Mouse (Mus musculus) urinary bladder, adult 18-20 months (tissue): ENCODE data around the gene 1110065P20Rik.

Experiments used
- DNase-seq, 2 experiments: peaks; one replicate each; pipeline ENCODE4 v3.0.0; 2022; ENCODE audit warnings: low spot score in 2 of 2, mixed read lengths in 2 of 2

Gene 1110065P20Rik

DNA sequence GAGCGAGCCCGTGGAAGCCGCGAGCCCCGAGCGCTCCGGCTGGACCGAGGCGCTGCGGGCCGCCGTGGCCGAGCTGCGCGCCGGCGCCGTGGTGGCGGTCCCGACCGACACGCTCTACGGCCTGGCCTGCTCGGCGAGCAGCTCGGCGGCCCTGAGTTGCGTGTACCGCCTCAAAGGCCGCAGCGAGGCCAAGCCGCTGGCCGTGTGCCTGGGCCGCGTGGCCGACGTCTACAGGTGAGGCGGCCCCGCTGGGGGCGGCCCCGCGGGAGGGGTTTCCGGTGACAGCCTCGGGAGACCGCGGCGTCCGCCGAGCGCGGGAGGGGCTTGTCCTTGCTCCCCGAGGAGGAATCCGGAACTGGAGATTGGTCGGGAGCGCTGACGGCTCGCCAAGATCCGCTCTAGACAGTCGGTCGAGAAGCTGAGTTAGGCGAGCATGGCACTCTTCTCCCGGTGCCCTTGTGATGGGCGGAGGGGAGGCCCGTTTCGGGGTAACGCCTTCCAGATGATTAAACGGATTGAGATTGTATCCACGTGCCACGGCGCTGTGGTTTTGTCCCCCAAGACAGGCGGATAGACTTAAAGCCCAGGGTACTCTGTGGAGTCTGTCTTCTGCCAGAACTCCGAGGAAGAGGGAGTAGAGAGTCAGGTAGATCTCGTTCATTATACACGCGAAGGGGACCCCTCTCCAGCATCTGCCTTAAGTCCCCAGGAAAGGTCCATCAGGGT is at the start of gene 1110065P20Rik:
1110065P20Rik (minus strand) TSS at position 264 of the 726 bp plus-strand sequence.
- DNase-seq: peak; percentile 64 to 70

DNA sequence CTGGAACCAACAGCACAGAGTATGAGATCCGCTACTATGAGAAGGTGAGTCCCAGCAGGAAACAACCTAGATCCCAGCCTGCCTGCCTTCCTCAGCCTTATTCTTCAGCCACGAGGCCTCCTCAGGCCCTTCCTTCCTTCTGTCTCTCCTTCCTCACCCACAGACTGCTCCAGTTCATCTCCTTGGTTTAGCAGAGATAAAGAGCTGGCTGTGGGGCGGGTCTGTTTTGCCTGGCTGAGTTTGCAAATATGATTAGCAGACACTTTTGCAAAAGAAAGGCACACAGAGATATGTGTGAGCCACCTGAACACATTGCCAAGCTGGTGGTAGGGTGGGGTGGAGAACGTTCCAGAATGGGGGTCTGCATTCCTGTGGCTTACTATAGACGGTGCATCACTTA is 48.9 kb upstream of the 1110065P20Rik start:
- DNase-seq: no peak

DNA sequence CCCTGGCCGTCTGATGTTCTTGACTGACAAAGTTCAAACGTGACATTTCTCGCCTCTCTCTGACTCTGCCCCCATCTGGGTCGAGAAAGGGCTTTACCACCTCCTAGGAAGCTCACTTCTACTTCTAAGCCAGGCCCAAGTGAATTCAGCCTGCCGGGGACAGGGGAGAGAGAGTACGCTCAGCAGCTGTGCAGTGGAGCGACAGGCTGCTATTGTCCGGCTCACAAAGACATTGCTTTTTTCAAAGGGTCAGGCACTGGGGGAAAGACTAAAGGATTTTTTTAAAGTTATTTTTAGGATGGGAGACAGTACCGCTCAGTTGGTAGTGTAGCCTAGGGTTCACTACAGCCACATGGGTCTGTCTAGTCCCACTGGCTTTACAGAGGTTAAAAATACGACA is 47.4 kb upstream of the 1110065P20Rik start:
- no peak for DNase-seq

DNA sequence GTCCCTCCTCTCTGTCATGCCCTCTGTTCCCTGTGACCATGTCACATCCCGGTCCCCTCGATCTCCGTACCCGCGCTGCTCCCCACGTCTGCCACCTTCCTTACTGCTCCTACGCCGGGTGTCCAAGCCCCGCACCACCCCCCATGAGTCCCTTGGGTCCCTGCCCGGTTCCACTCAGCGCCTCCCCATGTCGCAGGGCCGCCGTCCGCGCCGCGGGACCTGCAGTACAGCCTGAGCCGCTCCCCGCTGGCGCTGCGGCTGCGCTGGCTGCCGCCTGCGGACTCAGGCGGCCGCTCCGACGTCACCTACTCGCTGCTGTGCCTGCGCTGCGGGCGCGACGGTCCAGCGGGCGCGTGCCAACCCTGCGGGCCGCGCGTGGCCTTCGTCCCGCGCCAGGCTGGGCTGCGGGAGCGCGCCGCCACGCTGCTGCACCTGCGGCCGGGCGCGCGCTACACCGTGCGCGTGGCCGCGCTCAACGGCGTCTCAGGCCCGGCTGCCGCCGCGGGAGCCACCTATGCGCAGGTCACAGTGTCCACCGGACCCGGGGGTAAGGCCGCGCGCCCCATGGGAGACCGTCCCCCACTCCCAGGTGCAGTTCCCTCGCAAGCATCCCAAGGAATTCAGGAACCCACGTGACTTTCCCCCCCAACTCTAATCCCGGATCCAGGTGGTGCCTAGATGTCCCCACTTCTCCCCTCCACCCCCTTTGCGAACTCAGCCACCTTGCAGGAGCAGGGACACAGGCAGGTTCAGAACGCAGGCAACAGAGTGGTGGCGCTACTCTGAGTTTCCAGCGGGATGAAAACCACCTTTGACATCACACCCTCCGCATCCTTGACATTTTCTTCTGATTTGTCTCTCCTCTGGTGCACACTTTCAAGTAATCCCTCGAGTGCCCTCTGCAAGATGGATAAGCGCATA is 43.8 kb upstream of the 1110065P20Rik start:
- peak in 1 of 2 experiments; percentile 5 for DNase-seq

DNA sequence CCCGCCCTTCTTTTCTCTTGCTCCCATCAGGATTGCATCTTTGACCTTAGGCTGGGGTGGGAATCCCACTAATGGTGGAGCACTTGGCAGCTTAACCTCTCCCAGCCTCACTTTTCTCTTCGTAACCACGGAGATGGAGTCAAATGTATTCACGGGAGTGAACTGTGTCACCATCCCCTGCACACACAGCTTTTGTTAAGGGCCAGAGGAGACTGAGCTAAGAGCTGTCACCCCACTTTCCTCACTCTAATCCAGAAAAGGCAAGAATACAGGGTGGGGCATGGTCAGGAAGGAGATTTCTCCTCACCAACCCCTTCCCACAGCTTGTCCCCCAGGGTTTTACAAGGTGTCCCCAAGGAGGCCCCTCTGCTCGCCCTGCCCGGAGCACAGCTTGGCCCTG is 42.8 kb upstream of the 1110065P20Rik start:
- DNase-seq: no peak

DNA sequence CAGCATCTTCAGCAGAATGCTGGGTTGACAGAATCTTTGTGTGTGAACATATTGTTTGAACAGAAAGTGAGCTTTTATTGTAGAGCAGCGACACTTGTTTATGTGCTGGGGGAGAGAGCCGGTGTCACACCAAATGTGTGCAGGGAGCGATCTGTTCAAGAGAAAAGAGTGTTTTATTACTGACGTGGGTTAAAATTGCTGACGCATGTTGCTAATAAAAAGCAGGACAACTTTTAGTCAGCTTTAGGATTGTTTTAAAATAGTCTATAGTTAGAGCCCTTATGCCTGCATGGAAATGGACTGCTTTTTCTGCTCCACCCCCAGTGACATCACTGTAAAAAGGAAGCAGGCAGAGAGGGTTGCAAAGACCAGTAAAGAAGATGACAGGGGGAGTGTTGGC is 39.8 kb upstream of the 1110065P20Rik start:
- no peak for DNase-seq

DNA sequence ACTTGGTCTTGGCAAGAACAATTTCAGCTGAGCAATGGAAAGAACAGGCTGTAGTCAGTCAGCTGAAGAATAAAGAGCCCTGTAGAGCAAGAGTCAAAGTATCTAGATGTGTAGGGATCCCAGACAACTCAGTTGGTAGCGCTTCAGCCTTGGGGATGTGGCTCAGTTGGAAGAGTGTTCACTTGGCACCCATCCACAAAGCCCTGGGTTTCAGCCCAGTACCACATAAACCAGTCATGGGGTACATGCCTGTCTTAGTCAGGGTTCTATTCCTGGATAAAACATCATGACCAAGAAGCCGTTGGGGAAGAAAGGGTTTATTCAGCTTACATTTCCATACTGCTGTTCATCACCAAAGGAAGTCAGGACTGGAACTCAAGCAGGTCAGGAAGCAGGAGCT is 38.9 kb upstream of the 1110065P20Rik start:
- DNase-seq: no peak

DNA sequence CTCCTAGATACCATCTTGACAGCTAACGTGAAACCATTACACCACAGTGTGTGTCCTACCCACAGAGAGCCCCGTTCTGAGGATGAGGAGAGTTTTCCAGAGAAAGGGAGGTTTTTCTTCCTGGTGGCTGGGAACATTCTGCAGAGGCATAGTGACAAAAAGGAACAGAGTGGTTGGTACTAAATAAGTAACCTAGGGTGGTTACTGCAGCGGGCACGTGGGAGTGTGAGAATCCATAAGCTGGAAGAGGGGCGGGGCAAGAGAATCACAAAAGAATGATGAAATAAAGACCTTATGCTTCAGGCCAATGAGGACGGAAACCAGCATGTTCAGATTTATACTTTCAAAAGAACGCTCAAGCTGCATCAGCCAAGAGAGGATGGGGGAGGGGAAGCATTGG is 37.7 kb upstream of the 1110065P20Rik start:
- no peak for DNase-seq

DNA sequence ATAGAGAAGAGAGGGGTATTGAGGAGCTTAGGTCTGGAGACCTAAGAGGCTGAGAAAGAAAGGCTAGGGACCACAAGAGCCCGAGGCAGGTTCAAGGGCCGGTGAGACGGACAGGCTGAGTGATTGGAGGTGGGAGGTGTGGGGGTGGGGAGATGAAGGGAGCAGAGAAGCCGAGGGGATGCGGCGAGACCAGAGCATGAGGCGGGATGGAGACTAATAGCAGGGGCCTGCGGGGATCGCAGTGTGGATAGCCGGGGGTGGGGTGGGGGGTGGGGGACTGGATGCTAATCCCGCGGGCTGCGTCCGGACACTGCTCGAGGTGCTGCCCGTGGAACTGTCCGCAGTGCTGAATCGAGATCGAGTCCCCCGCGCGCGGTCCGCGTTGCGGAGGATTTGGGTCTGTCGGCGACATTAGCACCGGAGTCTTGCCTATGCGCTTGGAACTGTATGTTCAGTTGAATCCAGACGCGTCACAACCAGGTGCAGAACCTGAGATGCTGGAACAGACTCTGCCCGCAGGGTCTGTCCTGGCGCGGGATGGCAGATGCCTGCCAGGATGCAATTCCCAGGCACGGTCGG is 31.2 kb upstream of the 1110065P20Rik start:
- DNase-seq: peak in 1 of 2 experiments; percentile 24

DNA sequence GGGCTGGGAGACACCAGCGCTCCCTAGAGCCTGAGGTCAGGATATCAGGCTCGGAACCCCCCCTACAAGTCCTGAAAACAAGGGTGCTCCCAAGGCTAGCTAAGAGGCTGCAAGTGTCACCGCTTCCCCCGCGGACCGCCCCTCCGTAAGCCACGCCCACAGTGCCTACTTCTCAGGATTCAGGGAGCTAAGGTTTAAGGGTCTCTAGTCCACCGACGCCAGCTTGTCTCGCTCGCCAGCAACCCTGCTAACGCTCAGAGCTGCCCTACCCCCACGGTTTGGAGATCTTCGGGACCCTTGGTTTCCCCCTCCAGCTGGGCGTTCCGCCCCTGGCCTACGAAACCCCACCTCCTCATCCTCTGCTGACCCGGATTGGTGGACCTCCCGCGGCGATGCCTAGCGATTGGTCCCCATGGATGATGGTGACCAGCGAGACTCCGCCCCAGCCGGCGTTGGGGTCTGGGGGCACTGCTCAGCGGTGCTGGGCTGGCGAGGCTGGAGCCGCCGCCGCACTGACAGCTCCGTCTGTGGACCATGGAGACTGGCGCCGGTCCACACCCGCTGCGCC is 30.4 kb upstream of the 1110065P20Rik start:
- DNase-seq: no peak

DNA sequence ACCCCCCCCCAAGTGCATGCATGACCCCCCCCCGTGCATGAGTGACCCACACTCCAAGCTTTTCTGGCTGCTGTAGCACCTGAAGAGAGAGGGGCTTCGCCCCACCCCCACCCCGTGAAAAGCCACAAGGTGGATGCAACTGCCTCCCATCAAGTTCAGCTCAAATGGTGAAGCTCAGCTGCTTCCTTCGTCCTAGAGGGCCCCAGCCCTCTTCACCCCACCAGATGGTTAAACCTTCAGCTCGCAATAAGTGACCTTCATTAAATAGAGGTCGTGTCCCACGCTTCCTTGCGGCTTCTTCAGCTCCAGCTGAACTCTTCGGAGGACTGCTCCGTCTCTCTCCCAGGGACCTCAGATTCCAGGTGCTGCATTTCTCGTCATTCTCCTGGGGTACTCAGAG is 29.6 kb upstream of the 1110065P20Rik start, which contains the start of gene Epha10:
Epha10 (plus strand) TSS at position 301 of the 400 bp plus-strand sequence.
- no peak for DNase-seq

DNA sequence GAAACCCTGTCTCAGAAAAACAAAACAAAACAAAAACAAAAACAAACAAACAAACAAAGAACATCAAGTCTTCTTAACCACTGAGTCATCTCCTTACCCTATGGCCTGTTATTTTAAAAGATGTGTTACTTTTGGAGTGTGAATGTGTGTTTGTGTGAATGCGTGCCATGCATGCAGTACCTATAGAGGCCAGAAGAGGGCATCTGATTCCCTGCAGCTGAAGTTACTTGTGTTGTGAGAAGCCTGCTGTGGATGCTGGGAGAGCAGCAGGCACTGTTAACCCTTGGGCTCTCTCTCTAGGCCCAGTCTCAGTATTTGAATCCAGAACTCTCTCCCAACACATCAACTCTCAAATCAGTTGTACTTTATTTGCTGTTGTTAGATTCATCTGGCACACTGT is 21.7 kb upstream of the 1110065P20Rik start:
- no peak for DNase-seq

DNA sequence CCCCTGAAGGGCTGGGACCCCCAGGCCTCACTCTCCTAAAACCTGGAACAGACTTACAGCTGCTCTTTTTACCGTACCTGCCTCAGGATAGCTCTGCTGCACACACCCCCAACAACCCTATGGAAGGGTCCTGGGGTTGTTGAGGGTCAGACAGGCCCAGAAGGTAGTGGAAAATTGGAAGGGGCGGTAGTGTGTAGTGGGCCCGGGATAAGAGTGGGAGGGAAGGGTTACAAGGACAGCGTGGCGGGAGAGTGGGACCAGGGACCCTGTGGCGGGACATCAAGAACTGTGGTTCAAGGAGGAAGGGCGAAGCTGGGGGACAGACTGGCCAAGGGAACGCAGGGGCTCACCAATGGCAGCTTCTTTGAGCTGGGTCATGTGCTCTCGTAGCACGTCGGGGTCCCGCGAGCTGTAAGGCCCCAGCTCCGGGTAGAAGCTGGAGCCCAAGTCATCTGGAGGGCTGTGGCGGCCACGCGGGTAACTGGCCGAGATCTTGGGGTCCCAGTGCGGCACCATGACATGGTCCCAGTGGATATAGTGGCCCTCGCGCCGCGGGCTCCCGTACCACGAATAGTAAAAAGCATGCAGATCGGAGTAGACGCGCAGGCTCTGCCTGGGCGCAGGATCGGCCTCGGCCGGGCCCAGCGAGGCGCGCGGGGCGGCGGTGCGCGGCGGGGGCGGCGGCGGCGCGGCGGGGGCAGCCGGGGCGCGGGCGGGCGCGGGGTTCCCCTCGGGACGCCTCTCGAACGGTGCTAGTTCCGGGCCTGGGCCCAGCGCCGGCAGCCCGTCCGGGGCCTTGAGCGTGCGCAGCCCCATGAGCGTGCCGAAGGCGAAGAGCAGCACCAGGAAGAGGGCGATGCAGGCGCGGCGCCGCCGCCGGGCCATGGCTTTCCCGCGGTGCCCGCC is 10.5 kb upstream of the 1110065P20Rik start, which contains the start of gene Maneal:
Maneal (minus strand) TSS at position 889 of the 906 bp plus-strand sequence.
- DNase-seq: no peak

DNA sequence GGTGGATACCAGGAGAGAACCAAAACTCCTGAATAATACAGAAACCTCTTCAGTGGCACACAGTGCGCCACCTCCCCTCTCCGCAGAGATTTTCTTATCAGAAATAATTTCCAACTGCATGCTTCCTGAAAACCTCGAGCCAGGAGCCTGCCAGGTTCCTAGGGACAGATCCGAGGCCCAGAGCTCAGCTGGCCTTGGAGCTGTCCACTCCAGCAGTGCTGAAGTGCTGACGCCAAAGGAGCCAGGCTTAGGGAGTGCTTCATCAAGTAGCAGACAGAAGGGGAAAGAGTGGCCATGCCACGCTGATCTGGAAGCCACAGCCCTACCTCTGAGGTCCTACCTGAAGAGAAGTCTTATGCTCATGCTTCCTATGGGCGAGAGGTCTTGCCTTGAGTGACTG is 9.4 kb upstream of the 1110065P20Rik start:
- DNase-seq: peak; percentile 25 to 51

DNA sequence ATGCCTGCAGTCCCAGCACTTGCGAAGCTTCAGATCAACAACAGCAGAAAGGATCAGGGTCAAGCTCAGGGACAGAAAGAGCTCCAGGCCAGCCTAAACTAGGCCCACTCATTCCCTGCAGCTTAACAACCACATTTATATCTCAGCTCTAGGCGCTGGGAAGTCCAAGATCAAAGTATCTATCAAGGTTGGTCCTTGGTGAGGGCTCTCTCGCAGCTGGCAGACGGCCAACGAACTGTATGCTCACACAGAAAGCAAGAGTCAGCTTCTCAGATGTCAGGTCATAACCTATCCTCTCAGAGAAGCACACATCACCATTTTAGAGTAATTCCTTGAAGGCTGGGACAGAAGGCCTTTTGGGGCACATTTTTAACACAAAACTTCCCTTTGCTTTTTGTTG is 7.4 kb upstream of the 1110065P20Rik start:
- no peak for DNase-seq

DNA sequence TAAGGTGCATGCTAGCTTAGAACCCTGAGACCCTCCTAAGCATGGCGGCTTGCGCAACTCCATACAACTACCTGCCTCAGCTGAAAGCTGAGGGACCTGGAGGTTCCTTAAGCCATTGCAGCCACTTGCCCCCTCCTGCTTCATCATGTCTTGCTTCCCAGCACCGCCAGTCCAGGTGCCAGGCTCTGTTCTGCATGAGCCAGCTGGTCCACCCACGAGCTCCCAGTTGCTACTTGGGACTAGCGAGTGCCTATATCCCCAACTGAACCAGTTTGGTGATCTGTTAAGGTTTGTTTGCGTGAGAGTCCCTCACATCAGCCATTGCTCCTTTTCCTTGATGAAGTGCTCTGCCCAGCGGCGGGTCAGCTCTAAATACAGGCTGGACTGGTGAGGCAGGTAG is 5.3 kb upstream of the 1110065P20Rik start:
- no peak for DNase-seq

DNA sequence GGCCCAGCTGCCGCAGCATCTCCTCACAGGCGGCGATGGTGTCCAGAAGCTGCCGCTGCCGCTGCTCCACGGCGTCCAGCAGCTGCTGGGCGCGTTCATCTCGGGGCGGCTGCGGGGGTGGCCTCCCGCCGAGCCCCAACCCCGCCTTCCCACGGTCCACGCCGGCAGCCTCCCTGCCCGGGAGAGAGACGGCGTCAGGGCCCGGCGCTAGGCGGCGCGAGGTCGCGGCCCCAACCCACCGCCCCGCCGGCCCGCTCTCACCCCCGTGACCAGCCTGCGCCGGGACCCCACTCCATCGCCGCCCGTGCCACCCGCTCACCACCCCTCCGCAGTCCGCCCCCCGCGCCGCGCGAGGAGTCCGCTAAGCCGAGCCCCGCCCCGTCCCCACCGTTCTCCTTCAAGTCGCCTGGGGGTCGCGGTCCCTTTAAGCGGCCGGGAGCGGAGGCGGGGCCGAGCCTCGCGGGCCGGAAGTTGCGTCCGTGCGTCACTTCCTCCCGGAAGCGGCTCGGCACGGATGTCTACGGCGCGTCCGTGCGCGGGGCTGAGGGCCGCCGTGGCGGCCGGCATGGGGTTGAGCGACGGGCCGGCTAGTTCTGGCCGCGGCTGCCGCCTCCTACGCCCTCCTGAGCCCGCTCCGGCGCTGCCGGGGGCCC is 609 bp downstream of the 1110065P20Rik start, which contains the start of gene Yrdc:
Yrdc (plus strand) TSS at position 419 of the 653 bp plus-strand sequence.
- peak; percentile 89 to 92 for DNase-seq

DNA sequence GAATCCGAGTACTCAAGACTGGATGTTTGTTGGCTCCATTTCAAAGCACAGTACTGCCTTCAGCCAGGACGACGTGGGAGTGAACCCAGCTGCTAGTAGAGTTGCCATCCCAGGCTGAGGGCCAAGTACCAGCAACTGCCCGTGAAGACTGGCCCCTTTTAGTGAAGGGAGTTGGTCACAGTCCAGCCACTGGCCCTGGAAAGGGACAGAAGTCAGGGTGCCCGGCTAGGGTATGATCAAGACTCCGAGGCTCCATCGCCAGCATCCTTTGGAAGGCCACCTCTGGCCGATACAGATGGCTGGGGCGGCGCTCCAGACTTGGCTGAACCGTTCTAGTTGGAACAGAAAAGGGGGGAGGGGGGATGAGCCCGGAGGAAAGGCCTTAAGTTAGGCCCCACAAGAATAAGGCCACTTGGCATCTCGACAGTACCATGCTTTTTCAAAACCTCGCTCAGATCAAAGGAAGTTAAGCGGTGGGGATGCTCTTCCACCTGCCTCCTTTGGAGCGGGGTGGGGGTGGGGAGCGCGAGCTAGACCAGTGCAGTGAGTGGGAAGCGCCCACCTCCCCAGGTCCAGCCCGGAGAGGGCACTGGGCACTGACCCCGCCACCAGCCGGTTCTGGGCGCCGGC is 1.2 kb downstream of the 1110065P20Rik start:
- no peak for DNase-seq

DNA sequence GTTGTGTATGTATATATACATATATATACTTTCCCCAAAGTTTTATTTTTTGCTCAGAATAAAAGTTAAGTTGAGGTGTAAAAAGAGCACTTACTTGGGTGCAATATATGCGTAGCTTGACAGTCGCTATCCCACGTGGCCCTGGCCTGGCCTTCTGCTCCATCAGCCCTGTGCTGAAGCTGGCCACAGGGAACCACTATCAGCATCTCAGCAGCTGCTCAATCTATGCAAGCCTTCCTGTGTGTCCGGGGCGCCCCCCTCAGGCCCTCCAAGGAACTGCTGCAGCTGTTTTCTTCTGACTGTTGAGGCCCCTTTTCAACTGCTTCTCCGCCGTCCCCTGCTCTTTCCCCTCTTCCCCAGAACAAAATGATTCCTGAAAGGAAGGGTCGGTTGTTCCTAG is 3.4 kb downstream of the 1110065P20Rik start:
- peak; percentile 49 to 71 for DNase-seq

DNA sequence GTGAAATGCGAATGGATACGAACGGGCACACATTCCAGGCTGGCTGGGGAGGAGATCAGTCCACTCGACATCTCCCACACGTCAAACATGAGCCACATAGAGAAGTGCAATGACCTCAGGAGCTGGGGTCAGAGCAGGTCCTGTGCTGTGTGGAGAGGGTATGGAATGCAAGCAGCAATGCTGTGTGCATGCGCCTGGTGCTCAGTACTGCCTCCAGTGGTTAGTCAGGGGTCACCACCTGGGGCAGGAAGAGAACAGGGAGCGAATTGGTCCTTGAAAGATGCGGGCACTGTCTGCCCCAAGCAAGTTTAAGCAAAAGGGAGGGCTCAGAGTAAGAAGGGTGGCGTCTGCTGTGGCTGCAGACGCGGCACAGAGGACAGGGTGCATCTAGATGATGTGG is 7.5 kb downstream of the 1110065P20Rik start:
- no peak for DNase-seq
